Mouse (Mus musculus): ENCODE measurements around the gene Fam81b. TPM values are rescaled to one million over a fixed set of nuclear protein-coding genes. Genes with fewer than 3 reads are reported as not detected.

Fam81b gene
- 1.2 TPM for polyA plus RNA-seq (2014; fragmentation: Illumina TruSeq; extraction: RNeasy Lipid Tissue Mini Kit (QIAGEN cat#74804); ENCODE audit: low read depth, low replicate concordance)

DNA sequence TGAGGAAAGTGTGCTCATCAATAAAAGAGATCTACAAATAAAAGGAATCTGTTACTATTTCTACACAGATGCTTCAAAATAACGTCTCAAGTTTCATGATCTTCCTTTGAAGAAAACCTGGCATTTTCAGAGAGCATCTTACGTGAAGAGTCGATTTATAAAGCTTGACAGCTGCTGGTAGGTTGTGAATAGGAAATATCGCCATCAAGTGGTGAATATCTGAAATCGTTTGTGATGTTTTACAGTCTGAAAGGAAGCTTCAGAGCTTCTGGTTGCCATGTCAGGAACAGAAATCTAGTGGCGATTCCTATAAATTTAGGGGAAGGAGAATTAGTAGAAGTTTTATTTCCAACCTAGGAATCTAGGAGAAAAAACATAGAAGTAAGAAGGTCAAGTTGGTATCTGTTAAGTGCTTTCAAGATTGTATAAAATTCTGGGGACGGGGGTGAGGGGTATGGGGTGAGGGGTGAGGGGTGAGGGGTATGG lies at the start of gene Fam81b:
Gene Fam81b (minus strand): TSS at position 436 of the 486 bp plus-strand sequence.

Other genes starting within 250 kb of the Fam81b start
- 0.14 TPM for gene Gpr150, start 248.1 kb downstream of the Fam81b start, polyA plus RNA-seq (2014; fragmentation: Illumina TruSeq; extraction: RNeasy Lipid Tissue Mini Kit (QIAGEN cat#74804); ENCODE audit: low read depth, low replicate concordance)
- gene Arsk, start 206.4 kb downstream of the Fam81b start, polyA plus RNA-seq (2014; fragmentation: Illumina TruSeq; extraction: RNeasy Lipid Tissue Mini Kit (QIAGEN cat#74804); ENCODE audit: low read depth, low replicate concordance), result 13.6 TPM
- 9.6 TPM for gene Ttc37, start 206.3 kb downstream of the Fam81b start, polyA plus RNA-seq (2014; fragmentation: Illumina TruSeq; extraction: RNeasy Lipid Tissue Mini Kit (QIAGEN cat#74804); ENCODE audit: low read depth, low replicate concordance)
- gene Mctp1, start 79.5 kb upstream of the Fam81b start, polyA plus RNA-seq (2014; fragmentation: Illumina TruSeq; extraction: RNeasy Lipid Tissue Mini Kit (QIAGEN cat#74804); ENCODE audit: low read depth, low replicate concordance), result 1.8 TPM